Mouse (Mus musculus) ovary, postnatal 14 days (tissue): ENCODE measurements around the gene Leng1.

Experiments
- DNase-seq: peaks from one replicate; pipeline ENCODE4 v3.0.0; 2022; ENCODE audit warnings: low spot score

Leng1 gene

GRCm38 (mm10) chr7:3691919-3692318 lies 26.3 kb upstream of the Leng1 start:
- DNase-seq, result no peak

GRCm38 (mm10) chr7:3685400-3686187 lies 20.0 kb upstream of the Leng1 start:
- no peak for DNase-seq

- DNase-seq, result no peak
Measured at GRCm38 (mm10) chr7:3684698-3685097, 19.1 kb upstream of the Leng1 start.

GRCm38 (mm10) chr7:3683908-3684550 lies 18.4 kb upstream of the Leng1 start:
- DNase-seq, result no peak

- DNase-seq, result no peak
Measured at GRCm38 (mm10) chr7:3677342-3677741, 11.7 kb upstream of the Leng1 start, which contains the start of gene Tmc4. Gene Tmc4, minus strand, starts transcription at chr7:3677553.

GRCm38 (mm10) chr7:3676371-3676770 lies 10.7 kb upstream of the Leng1 start:
- no peak for DNase-seq

GRCm38 (mm10) chr7:3675228-3675548 lies 9.5 kb upstream of the Leng1 start:
- no peak for DNase-seq

GRCm38 (mm10) chr7:3674507-3675227 lies 9.0 kb upstream of the Leng1 start:
- DNase-seq, result peak; percentile 74

- DNase-seq, result no peak
Measured at GRCm38 (mm10) chr7:3666921-3667391, 1.3 kb upstream of the Leng1 start.

- no peak for DNase-seq
Measured at GRCm38 (mm10) chr7:3664524-3665214, 971 bp downstream of the Leng1 start.

GRCm38 (mm10) chr7:3658578-3658977 lies 7.1 kb downstream of the Leng1 start:
- no peak for DNase-seq

- DNase-seq, result no peak
Measured at GRCm38 (mm10) chr7:3656966-3657365, 8.7 kb downstream of the Leng1 start.

GRCm38 (mm10) chr7:3646641-3647040 lies 19.0 kb downstream of the Leng1 start:
- no peak for DNase-seq

GRCm38 (mm10) chr7:3646188-3646587 lies 19.5 kb downstream of the Leng1 start:
- no peak for DNase-seq

- DNase-seq, result no peak
Measured at GRCm38 (mm10) chr7:3645488-3646025, 20.1 kb downstream of the Leng1 start.

GRCm38 (mm10) chr7:3644672-3645487 lies 20.8 kb downstream of the Leng1 start, which contains the start of gene Cnot3:
Gene Cnot3, plus strand, starts transcription at chr7:3645268.
- peak; percentile 88 for DNase-seq

GRCm38 (mm10) chr7:3644348-3644671 lies 21.3 kb downstream of the Leng1 start:
- no peak for DNase-seq

GRCm38 (mm10) chr7:3643843-3644242 lies 21.8 kb downstream of the Leng1 start:
- no peak for DNase-seq

GRCm38 (mm10) chr7:3643412-3643811 lies 22.2 kb downstream of the Leng1 start:
- DNase-seq, result no peak

GRCm38 (mm10) chr7:3630478-3630815 lies 35.2 kb downstream of the Leng1 start:
- no peak for DNase-seq
